Mouse (Mus musculus) naive thymus-derived CD4-positive, alpha-beta T cell, adult 2 months (primary cell): Measurements from ENCODE around the gene Ampd3.

Experiments used
- DNase-seq: peaks from one replicate; pipeline ENCODE4 v3.0.0-alpha.2; 2011; ENCODE audit warnings: low read depth

Ampd3 gene

DNA sequence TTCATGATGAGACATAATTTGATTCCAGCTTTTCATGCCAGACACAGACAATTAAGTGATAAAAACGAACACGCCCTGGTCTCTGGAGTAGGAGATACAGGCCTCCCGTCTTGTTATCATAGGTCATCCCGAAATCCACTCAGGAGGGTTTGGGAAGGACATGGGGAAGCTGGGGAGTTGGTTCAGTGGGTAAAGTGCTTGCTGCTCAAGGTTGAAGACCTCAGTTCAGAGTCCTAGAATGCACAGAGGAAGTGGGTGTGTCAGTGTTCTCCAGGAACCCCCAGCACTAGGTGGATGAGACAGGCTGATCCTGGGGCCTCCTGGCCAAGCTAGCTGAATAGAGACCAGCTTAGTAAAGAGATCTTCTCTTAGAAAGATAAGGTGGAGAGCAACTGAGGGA lies 2.9 kb downstream of the Ampd3 start:
- DNase-seq, result no peak

DNA sequence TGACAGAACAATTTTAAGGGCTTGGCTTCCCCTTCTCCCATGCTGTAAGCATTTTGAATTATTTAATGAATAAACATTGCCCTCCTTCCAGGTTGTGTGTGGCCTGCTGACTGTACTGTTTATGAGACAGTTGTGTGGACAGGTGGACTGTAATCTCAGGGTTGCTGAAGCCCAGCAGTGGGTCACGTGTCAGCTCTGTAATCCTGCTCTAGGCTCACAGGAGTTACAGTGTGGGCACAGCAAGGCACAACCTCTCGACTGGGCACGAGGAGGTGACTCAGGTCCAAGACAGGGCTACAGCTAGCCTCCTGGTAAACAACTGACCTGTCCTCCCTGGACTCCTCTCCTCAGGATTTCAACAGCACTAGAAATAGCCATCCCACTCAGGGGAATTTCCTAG lies 4.3 kb downstream of the Ampd3 start:
- DNase-seq, result no peak

DNA sequence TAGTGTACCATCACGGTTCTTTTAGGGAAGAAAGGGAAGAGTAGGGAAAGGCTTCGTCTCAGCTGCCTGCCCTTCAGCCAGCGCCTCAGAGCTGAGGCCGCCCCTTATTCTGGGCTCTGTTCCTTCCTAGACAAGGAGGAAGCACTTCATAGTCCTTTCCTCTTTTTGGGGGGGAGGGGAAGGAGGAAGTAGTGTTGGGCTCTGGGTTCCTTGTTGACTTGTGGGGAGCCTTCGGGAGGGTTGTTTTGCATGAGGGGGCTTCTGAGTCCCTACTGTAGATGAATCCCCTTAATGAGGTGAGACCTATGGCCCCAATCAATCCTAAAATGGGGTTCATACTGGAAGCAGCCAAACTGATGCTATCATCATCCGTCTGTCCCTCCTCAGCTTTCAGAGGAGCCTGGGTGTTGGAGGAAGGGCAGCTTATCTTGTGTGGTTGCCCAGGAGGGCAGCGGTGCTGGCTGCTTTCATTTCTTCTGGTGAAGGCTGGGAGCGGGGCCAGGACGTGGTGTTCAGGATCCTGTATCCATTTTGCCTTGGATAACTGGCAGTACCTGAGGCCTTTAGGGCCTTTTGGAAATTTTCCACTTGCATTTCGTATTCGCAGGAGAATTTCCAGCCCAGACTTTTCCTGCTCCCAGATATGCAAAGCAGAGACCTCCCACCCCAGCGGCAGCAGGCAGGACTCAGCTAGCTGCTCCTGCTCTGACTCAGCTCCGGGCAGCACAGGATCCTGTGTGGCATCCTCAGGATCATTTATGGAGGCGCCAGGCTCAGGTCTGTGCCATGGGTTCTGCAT lies 5.4 kb downstream of the Ampd3 start:
- peak; percentile 31 for DNase-seq

DNA sequence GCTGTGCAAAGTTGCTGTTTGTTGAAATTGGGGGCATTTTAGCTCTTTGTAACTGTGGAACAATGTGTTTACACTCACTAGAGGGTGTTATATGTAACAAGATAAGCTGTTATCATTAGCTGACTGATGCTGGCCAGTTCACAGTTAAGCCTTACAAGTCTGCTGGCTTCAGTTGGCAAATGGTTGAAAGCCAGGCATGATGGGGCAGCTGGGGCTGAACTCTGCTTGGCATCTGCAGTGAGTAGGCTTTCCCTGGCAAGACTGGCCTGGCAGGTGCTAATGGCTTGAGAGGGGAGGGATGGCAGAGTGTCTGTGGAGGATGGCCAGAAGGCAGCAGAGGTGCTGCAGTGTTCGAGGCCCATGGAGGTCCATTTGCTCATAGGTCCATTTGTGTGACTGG lies 6.1 kb downstream of the Ampd3 start:
- no peak for DNase-seq

DNA sequence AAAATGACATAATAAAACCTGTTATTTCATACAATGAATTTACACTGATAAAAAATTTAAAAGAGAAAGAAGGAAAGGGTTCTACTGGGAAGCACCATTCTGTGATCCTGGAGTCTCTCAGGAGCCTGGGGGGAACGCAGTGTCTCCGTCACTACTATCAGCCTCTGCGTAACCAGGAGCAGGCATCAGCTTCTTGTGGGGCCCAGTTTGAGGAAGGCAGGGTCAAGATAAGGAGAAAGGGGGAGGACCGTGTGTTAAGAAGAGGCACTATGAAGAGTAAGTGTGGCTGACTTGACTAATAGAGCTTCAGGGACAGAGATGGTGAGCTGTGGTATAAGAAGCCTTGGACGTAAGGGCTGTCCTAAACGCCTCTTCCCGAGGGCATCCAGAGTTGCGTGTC lies 6.7 kb downstream of the Ampd3 start:
- no peak for DNase-seq

GRCm38 (mm10) chr7:110777146-110778001 lies 9.4 kb downstream of the Ampd3 start:
- DNase-seq, result no peak

DNA sequence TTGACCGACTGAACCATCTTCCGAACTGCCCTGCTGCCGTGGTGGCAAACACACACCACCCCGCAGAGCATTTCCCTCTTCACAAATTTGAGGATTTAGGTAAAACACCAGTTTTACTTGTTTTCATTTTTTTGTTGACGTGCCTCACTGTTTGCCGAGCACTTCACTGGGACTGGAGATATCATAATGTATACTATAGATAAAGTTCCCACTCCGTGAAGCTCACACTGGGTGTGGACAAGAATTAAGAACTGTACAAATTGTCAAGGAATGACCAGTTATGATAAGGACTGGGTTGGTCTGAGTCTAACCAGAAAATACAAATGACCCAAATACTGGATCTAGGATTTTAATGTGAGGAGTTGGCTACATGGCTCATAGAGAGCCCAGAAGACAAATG lies 10.9 kb downstream of the Ampd3 start:
- no peak for DNase-seq

- DNase-seq, result no peak
These were observed 11.7 kb downstream of the Ampd3 start for GRCm38 (mm10) chr7:110779605-110780111.

DNA sequence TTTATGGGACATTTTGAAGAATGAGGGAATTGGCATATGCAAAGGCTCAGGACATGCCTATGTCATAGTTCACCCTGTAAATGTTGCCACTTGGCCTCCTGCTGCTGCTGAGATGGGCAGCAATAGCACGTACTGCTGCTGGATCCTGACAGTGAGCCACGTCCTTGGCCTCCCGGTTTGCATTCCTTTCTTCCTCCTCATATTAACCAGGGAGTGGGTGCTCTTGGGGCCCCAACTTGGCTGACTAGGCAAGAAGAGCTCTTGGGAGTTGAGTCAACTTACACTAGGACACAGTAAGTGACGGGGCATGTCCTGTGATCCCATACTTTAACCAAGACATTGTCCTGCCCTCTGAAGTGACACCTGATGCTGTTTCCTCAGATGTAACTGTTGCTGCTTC lies 12.5 kb downstream of the Ampd3 start:
- no peak for DNase-seq

- DNase-seq, result no peak
These were observed 13.3 kb downstream of the Ampd3 start for GRCm38 (mm10) chr7:110781231-110781711.

- no peak for DNase-seq
These were observed 14.1 kb downstream of the Ampd3 start for GRCm38 (mm10) chr7:110782135-110782534.

DNA sequence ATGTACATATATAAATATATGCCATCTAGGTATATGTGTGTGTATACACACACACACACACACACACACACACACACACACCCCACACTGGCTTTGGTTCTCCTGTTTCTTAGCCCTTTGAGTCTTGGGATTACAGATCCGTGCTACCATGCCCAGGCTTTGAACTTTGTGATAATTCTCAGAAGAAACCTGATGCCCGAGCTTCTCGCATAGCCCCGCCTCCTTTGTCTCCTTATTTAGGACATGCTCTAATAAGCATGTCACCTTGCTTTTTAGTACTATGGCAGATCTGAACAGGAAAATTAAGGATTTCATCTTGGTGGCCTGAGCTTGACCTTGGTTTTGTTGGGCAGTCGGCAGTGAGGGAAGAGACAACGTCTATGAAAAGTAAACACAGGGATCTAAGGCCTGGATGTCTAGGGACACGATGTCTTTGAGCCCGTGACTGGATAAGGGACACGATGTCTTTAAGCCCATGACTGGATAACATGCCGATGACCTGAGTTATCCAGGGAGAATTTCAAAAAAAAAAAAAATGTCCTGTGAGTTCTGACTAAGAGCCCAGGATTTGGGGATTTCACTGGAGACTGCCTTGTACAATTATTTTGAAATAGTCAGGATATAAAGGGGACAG lies 15.0 kb downstream of the Ampd3 start:
- no peak for DNase-seq

DNA sequence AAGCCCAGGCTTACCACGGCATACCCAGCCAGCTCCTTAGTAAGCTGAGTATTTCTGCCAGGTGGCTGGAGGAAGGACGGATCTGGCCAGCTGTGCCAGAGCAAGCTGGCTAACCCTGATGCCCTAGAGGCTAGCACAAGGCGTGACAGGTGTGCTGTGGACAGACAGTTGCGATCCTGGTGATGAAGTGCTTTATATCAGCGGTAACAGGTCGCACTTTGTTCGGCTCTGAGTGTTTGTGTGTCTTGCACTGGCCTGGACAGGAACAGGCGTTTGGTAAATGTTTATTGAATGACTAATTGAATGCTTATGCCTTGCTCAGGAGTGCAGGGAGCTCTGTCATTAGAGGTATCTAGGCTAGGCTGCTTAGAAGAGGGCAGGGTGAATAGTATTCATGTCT lies 17.0 kb downstream of the Ampd3 start:
- no peak for DNase-seq

DNA sequence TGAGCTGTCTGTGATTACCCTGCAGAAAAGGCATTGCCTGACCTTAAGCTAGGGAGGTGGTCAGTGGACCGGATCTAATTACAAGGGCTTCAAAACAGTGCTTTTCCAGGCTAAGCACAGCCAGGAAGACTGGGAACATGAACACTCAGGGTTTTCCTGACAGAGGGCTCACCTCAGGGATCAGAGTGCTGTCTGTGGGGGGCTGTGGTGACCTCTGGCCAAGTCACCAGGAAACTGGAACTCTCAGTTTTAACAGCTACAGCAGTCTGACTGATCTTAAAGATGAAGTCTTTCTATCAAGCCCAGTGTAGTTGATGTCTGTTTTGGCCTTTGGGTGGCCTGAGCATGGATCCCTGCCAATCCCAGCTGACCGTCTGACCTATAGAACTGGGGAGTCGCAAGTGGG lies 17.7 kb downstream of the Ampd3 start:
- DNase-seq, result no peak

DNA sequence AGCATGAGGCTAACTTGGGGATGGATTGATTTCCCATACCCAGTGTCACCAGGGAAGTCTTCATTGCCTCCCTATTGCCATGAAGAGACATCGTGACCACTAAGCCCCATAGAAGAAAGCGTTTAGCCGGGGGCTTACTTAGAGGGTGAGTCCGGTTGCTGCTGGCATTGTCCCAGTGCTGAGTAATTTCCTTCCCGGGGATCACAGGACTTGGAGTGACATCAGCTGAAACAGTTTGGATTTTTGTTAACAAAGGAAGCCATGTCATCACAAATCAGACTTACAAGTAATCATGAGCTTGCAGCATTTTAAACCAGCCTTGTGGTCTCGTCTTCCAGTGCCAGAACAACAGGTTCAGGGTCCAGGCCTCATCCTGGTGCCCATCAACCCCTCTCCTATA lies 19.3 kb downstream of the Ampd3 start:
- DNase-seq, result no peak

- no peak for DNase-seq
These were observed 22.9 kb downstream of the Ampd3 start for GRCm38 (mm10) chr7:110790878-110791277.

- no peak for DNase-seq
These were observed 24.2 kb downstream of the Ampd3 start for GRCm38 (mm10) chr7:110792201-110792600.

GRCm38 (mm10) chr7:110792834-110793233 lies 24.8 kb downstream of the Ampd3 start:
- DNase-seq, result no peak

GRCm38 (mm10) chr7:110794722-110795121 lies 26.7 kb downstream of the Ampd3 start:
- DNase-seq, result no peak

GRCm38 (mm10) chr7:110796367-110797051 lies 28.5 kb downstream of the Ampd3 start:
- peak; percentile 87 for DNase-seq

GRCm38 (mm10) chr7:110797722-110798409 lies 29.9 kb downstream of the Ampd3 start:
- peak; percentile 29 for DNase-seq
